Mouse (Mus musculus): Measurements from ENCODE around the gene Cop1. TPM values are rescaled to one million over a fixed set of nuclear protein-coding genes. Genes with fewer than 3 reads are reported as not detected.
"Not testable (repeated sequence)": the region's sequence is repeated elsewhere in the genome, so short reads cannot be mapped to it uniquely, and the experiment has no call there.

Cop1 gene
- total RNA-seq (2014; fragmentation: Nextera tagmentation): 189 and 227 TPM in 2 replicates
- 98.1 and 167 TPM in 2 replicates for total RNA-seq (2017)

DNA sequence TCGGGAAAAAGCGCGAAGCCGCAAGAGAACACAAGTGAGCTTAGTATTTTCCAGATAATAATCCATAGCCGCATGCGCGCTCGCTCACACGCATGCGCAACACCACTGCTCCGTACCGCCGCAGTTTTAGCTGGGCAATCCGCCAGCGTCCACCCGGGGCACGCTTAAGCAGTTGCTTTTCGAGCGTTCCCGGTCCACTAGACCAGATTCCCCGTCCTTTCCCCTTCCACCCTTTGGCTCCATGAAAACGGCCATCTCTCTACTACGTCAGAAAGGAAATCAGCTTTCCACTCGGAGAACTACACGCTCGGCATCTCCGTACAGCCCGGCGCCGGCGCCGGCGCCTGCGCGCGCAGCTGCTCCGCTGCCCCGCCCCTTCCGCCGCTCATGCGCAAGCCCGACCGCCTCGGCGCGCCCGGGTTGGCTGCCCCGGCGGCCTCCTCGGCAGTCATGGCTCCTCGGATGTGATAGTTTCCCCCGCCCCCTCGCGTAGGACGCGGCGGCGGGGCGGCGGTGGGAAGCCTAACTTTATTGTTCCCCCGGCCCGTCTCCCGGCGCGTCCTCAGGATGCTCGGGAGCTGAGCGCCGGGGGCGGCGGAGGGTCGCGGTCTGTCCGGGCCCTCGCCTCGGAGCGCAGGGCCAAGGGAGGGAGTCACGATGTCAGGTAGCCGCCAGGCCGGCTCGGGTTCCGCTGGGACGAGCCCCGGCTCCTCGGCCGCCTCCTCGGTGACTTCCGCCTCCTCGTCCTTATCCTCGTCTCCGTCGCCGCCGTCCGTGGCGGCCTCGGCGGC, at the start of gene Cop1:
Cop1 (plus strand) TSS at position 540 of the 791 bp plus-strand sequence.
- ATAC-seq (replicated peaks; ENCODE audit: low FRiP score, low TSS enrichment, poor library complexity, severe bottlenecking): peak; percentile 80

DNA sequence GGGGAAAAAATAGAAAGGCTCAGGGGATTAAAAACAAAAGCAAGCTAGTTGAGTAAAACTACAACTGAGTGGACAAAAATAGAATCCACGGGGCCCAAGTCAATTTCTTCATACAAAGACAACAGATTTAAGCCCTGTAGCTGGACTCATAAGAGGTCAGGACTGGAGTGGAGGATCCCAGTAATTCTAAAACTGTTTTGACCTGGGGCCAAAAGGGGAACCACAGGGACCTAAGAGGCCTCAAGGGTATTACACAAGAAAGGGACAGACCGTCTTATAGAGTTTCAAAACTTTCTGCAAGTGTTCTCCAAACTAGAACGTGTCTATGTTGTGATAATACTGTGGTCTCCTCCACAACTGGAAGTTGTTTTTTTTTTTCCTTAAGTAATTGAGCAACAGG, 45.4 kb upstream of the Cop1 start:
- no peak for ATAC-seq (replicated peaks; ENCODE audit: low FRiP score, low TSS enrichment, poor library complexity, severe bottlenecking)

DNA sequence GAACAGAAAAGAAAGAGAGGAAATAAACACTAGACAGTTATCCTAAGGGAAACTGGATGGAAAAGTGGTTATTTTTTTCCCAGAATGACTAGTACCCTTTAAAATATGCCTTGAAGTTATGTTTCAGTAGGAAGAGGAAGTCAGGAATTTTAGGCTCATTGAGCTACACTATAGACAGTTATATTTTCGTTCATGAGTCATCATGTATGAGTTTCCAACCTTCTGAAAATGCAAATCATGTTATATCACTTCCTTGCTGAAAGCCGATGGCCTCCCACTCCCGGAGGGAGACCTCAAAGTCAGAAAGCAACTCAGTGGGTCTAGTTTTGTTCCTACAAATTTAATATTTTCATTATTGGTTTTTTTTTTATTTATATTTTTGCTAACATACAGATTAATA, 33.5 kb upstream of the Cop1 start:
- ATAC-seq (replicated peaks; ENCODE audit: low FRiP score, low TSS enrichment, poor library complexity, severe bottlenecking): no peak

- no peak for ATAC-seq (replicated peaks; ENCODE audit: low FRiP score, low TSS enrichment, poor library complexity, severe bottlenecking)
These were observed 32.5 kb upstream of the Cop1 start for GRCm38 (mm10) chr1:159199606-159200005.

GRCm38 (mm10) chr1:159201220-159201619, 30.9 kb upstream of the Cop1 start:
- no peak for ATAC-seq (replicated peaks; ENCODE audit: low FRiP score, low TSS enrichment, poor library complexity, severe bottlenecking)

- ATAC-seq (replicated peaks; ENCODE audit: low FRiP score, low TSS enrichment, poor library complexity, severe bottlenecking): no peak
These were observed 20.4 kb upstream of the Cop1 start for GRCm38 (mm10) chr1:159211711-159212110.

DNA sequence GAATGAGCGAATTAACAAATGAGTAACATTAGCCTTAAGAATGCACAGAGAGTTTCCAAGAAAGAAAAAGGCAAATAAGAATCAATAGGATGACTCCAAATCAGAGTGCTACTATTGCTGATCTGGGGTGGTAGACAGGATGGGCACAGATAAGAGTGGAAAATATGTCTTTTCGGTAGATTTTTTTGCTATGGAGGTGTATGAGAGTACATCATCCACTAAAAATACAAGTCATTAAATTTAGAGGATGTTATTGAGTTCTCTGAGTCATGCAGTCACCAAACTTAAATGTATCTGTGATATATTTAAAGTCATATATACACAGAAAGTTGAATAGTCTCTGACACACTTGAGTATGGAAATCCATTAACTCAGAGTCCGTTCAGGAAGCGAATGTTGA, 14.7 kb upstream of the Cop1 start:
- ATAC-seq (replicated peaks; ENCODE audit: low FRiP score, low TSS enrichment, poor library complexity, severe bottlenecking): no peak

- ATAC-seq (replicated peaks; ENCODE audit: low FRiP score, low TSS enrichment, poor library complexity, severe bottlenecking): no peak
These were observed 10.1 kb upstream of the Cop1 start for GRCm38 (mm10) chr1:159222046-159222445.

DNA sequence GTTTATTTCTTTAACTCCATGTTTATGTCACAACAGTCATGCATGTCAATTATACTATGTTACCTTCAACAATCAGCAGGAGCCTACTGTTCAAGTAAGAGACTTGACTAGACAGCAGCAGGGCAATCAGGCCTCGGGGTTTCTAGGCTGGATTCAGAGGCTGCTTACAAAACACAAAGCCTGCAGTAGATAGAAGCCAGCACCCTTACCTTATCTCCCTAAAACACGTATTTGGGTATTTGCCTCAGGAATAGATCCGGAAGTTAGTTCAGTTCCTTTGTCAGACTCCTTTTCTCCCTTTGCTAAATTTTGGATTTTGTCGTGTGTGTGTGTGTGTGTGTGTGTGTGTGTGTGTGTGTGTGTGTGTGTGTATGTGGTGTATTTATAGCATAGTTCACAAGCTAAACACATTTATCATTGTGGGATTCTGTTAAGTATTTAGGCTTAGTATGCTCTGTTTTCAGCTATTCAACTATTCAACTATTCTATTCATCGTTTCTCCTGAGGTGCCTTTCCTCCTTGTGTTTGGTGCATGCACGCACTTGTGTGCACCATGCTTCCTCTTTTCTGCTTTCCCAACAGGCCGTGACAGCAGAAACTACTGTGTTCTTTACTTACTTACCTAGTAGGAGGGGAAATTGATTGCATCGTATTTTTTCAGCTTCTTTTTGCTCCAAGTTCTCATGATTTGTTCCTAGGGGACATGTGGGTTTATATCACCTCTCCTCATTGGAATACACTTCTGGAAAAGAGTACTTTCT, 6.9 kb upstream of the Cop1 start:
- ATAC-seq (replicated peaks; ENCODE audit: low FRiP score, low TSS enrichment, poor library complexity, severe bottlenecking): peak; percentile 99

GRCm38 (mm10) chr1:159232572-159233261, 597 bp downstream of the Cop1 start:
- ATAC-seq (replicated peaks; ENCODE audit: low FRiP score, low TSS enrichment, poor library complexity, severe bottlenecking): not testable (repeated sequence)

DNA sequence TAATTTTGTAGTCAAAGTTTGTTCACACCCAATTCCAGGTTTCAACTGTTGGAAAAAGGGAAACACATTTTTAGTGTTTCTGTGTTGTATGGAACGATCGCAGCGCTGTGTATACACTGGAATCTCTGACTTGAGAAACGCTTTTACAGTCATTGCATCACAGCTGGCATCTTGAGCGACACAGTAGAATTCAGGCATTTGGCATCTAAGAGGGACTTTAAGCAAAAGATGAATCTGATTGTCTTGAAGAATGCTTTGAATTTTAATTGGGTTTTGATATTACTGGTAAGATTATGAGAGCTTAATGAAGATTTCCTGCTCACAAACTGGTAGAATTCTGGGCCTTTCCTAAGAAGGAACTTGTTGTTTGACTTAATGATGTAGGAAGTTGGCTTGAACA, 1.3 kb downstream of the Cop1 start:
- no peak for ATAC-seq (replicated peaks; ENCODE audit: low FRiP score, low TSS enrichment, poor library complexity, severe bottlenecking)

DNA sequence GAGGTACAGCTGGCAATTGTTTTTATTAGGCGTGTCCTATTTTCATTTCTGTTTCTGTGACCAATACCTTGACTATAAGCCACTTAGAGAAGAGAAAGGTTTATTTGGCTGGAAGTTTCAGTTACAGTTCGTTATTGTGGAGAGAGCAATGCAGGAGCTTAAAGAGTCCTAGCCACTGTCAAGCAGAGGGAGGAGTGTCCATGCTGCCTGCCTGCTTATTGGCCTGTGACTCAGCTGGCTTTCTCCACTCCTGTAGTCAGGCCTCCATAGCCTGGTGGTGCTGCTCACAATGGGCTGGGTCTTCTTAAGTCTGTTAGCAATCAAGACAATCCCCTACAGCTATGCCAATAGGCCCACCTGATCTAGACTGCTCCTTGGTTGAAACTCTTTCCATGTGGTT, 2.4 kb downstream of the Cop1 start:
- peak; percentile 42 for ATAC-seq (replicated peaks; ENCODE audit: low FRiP score, low TSS enrichment, poor library complexity, severe bottlenecking)

- peak; percentile 50 for ATAC-seq (replicated peaks; ENCODE audit: low FRiP score, low TSS enrichment, poor library complexity, severe bottlenecking)
These were observed 3.6 kb downstream of the Cop1 start for GRCm38 (mm10) chr1:159235674-159236073.

GRCm38 (mm10) chr1:159238147-159238546, 6.0 kb downstream of the Cop1 start:
- peak; percentile 88 for ATAC-seq (replicated peaks; ENCODE audit: low FRiP score, low TSS enrichment, poor library complexity, severe bottlenecking)

- no peak for ATAC-seq (replicated peaks; ENCODE audit: low FRiP score, low TSS enrichment, poor library complexity, severe bottlenecking)
These were observed 18.2 kb downstream of the Cop1 start for GRCm38 (mm10) chr1:159250320-159250719.

GRCm38 (mm10) chr1:159253078-159253477, 21.0 kb downstream of the Cop1 start:
- no peak for ATAC-seq (replicated peaks; ENCODE audit: low FRiP score, low TSS enrichment, poor library complexity, severe bottlenecking)

- no peak for ATAC-seq (replicated peaks; ENCODE audit: low FRiP score, low TSS enrichment, poor library complexity, severe bottlenecking)
These were observed 23.0 kb downstream of the Cop1 start for GRCm38 (mm10) chr1:159254906-159255685.

DNA sequence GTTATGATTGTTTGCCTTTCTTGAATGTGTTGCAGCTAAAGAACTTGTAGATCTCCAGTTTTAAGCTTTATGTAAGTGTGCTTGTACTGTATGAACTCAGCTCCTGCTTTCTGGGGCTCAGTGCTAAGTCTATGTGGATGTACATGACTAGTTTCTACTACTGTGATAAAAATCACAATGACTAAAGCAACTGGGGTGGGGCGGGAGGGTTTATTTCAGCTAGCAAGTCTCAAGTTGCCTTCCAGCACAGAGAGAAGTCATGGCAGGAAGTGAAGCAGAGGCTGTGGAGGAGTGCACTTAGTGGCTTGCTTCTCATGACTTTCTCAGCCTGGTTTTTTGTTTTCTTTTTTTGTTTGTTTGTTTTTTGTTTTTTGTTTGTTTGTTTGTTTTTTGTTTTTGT, 24.4 kb downstream of the Cop1 start:
- no peak for ATAC-seq (replicated peaks; ENCODE audit: low FRiP score, low TSS enrichment, poor library complexity, severe bottlenecking)

GRCm38 (mm10) chr1:159263820-159264219, 31.7 kb downstream of the Cop1 start:
- no peak for ATAC-seq (replicated peaks; ENCODE audit: low FRiP score, low TSS enrichment, poor library complexity, severe bottlenecking)

Data from megakaryocyte-erythroid progenitor cell, adult 5-6 weeks (primary cell).